Mouse (Mus musculus): ENCODE results near the gene Rln1.

Gene Rln1

DNA sequence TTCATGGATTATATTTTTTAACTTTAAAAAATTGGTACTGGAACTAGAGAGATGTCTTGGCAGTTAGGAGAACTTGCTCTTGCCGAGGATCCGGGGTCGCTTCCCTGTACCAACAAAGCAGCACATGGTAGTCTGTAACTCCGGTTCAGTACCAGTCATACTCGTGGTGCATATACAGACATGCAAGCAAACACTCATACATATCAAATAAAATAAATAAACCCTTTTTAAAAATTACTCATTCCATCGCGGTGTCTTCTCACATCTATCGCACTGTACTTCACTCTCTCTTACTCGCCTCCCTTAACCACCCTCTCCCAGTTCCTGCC is 8.7 kb downstream of the Rln1 start:
- POLR2A ChIA-PET, result no interaction called here
- CTCF ChIA-PET, result no interaction called here

DNA sequence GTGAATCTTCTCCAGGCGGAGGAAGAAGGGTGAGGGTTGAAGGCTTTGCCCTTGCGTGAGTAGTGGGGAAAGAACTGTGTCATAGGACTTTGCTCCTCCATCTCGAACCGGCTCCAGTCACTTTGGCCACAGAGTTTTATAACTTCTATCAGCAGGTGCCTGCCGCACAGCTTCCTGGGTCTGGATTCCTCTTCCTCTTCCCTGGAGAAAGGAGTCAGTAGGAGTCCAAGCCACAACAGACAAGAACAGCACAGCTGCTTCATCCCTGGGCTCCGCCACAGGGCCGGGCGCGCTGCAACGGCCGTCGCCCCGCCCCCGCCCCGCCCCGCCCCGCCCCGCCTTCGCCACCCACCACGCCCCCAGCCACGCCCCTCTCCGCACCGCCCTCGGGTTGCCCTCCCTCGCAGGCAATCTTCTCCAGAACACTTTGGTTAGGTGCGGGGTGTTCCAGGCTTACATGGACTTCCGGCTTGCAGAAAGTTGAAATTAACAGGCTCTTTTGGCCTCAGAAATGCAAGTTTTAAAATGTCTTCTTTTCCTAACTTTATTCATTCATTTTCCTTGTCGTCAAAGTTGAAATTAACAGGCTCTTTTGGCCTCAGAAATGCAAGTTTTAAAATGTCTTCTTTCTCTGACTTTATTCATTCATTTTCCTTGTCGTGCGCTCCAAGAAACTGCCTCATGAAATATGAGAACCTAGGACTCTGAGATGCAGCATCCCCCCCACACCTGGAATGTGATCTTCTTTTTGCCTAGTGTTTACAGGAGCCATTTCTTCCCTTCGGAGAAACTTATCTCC is 9.2 kb downstream of the Rln1 start, which contains the start of gene Insl6:
Insl6 (minus strand) TSS at position 304 of the 799 bp plus-strand sequence.
- CTCF ChIA-PET, result interaction anchor here in 1 of 4 experiments (1.5 kb wide), 1 partner anchor 30 kb away, joined by 3 read pairs; no protein-coding TSS in a partner anchor
- POLR2A ChIA-PET, result interaction anchor here in 1 of 4 experiments (1.0 to 1.1 kb wide), 5 partner anchors 9 to 261 kb away, joined by 3 to 4 read pairs (median 3); partner anchors contain the start of genes Rcl1 and Rln1

DNA sequence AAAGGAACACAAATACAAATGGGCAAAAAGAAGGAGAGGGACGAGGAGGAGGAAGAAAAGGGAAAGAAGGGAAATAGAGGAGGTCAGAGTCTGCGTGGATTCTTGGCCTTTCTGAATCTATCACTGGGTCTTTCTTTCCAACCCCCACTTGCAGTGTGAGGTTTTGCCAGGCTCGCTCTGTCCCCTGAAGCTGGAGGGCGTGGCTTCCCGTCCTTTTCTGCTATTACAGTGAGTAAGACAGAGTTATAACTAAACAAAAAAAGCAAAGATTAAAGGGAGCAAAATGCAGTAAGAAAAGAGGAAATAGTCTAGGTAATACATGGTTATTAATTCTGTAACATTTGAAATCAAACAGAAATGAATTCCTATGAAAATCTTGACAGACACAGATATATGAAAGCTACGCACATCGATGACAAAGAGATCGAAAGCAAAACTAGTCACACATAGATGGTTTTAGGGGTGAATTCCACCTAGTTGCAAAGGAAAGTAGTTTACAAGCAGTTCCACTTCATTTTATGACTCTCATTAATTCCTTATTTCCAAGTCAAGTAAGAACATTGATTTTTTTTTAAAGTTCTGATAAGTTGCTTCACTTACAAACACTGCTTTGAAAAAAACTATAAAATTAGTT is 10.9 kb downstream of the Rln1 start:
- ChIA-PET CTCF (no interaction called here), POLR2A (interaction anchor here in 3 of 4 experiments (0.6 to 1.4 kb wide), 4 partner anchors 18 to 223 kb away, joined by 3 to 4 read pairs (median 3); no protein-coding TSS in a partner anchor)

DNA sequence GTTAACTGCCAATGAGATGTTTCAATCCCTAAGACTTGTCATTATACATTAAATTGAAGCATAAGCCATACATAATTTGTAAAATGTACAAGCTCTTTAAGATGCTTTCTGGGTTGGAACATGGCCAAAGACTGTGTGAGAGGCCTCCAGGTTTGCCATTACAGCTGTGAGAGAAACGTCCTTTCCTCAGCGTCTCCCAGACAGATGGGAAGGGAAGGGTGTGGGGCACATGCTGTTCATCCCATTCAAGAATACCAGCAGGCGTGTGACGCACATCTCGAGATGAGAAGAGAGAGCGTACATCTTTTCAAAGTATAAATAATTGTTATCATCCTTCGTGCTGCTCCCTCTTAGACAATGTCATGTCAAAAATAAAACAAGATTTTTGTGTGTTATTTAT is 21.8 kb downstream of the Rln1 start:
- ChIA-PET POLR2A (no interaction called here), CTCF (no interaction called here)

DNA sequence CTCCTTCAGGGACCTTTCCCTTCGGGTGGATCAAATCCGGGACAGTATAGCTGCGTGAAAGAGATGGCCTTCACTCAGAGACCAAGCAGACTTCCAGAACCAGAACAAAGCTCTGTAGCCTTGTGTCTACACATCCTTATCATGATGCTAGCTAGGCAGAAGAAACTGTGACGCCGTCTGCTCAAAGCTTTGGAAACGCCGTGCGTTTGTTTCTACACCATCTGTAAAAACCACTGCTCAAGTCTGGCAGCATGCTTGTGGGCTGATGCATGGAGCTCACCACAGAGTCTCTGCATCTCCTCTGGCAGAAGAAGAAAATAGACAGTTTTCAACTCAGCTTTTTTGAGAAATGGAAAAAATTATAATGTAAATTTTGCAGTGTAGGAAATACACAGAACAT is 22.7 kb downstream of the Rln1 start:
- ChIA-PET CTCF (interaction anchor here in 1 of 4 experiments (0.9 kb wide), 1 partner anchor 44 kb away, joined by 4 read pairs; no protein-coding TSS in a partner anchor), POLR2A (interaction anchor here in 2 of 4 experiments (0.8 to 1.0 kb wide), 2 partner anchors 39 to 248 kb away, joined by 3 read pairs; no protein-coding TSS in a partner anchor)

DNA sequence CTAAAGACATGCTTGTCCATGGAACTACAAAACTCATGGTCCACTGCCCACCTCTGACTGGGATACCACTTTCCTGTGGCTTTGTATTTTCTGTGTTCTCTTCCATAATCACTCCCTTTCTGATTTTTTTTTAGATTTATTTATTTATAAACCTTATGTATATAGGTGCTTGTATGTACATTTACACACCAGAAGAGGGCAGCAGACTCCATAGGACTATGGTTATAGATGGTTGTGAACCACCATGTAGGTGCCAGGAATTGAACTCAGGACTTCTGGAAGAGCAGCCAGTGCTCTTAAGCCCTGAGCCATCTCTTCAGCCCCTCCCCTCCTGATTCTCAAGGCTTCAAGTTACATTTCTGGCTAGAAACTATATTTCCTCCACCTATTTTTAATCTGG is 25.6 kb downstream of the Rln1 start:
- ChIA-PET CTCF (interaction anchor here in 3 of 4 experiments (0.7 to 2.7 kb wide), 5 partner anchors 46 to 193 kb away, joined by 3 to 20 read pairs (median 4); no protein-coding TSS in a partner anchor), POLR2A (interaction anchor here in 1 of 4 experiments (0.7 kb wide), 1 partner anchor 221 kb away, joined by 4 read pairs; no protein-coding TSS in a partner anchor)

DNA sequence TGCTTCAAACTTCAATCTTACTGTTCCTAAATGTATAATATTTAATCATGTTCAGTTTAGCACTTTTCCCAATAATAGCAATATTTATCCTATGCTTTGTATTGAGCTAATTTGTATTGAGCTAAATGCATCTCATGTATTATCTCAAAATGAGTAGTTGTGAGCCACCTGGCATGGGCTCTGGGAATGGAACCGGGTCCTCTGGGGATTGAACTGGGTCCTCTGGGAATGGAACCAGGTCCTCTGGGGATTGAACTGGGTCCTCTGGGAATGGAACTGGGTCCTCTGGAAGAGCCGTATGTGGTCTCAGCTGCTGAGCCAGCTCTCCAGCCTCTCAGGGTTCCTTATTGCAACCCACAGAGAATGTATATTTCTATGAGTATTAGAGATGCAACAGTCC is 32.4 kb downstream of the Rln1 start:
- POLR2A ChIA-PET, result interaction anchor here in 2 of 4 experiments (0.6 to 1.2 kb wide), 2 partner anchors 258 to 993 kb away, joined by 3 read pairs; no protein-coding TSS in a partner anchor
- CTCF ChIA-PET, result interaction anchor here in 1 of 4 experiments (0.6 kb wide), 1 partner anchor 53 kb away, joined by 3 read pairs; no protein-coding TSS in a partner anchor

DNA sequence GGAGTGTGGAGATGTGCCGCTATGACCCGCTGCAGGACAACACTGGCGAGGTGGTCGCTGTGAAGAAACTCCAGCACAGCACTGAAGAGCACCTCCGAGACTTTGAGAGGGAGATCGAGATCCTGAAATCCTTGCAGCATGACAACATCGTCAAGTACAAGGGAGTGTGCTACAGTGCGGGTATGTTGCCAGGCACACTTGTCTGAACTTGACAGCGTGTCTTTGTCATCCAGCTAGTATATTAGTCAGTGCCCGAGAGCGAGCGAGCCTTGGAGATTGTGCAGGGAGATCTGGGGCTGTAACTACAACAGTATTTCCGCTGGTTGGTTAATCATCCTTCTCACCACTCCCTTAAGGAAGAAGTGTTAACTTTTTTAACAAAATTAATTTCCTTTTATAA is 33.6 kb downstream of the Rln1 start:
- CTCF ChIA-PET, result interaction anchor here in 1 of 4 experiments (0.5 kb wide), 1 partner anchor 28 kb away, joined by 4 read pairs; no protein-coding TSS in a partner anchor
- POLR2A ChIA-PET, result interaction anchor here in 1 of 4 experiments (0.6 kb wide), 1 partner anchor 614 kb away, joined by 3 read pairs; no protein-coding TSS in a partner anchor

DNA sequence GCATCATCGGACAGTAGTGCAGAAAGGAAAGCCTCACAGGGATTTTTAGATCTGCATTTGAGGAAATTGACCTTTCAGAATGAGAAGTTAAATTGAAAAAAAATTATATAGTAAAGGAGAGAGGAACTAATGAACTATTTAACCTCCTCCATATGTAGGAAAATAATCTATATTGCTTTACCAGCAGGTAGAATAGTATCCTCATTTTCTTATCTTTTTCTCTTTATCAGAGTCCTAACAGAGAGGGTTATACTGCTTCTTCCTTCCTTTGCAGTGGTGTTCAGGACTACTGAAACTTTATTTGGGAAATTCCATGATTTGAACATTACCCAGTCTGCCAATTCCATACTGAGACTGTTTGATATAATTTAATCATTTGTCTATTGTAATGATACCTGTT is 37.1 kb downstream of the Rln1 start:
- POLR2A ChIA-PET, result interaction anchor here in 1 of 4 experiments (0.6 kb wide), 1 partner anchor 195 kb away, joined by 4 read pairs; no protein-coding TSS in a partner anchor

DNA sequence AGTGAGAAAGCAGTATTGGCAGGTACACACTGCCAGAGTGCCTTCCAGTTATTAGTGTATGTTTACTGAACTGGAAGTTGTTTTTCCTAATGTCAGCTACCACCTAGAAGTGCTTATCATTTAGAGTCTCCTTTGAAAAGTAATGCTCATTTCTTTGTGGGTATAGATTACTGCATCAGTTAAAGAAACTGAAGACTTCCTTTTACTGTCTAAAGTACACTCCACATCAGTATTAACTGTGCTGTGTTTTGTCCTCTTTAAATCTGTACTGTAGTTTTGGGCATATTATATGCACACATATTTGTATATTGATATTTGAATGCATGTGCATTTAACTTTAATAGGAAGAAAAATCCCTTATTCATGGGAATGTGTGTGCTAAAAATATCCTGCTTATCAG is 38.3 kb downstream of the Rln1 start:
- ChIA-PET POLR2A (no interaction called here), CTCF (no interaction called here)

More for the DNA sequence above, 37.1 kb downstream of the Rln1 start:
- CTCF ChIA-PET, result no interaction called here

DNA sequence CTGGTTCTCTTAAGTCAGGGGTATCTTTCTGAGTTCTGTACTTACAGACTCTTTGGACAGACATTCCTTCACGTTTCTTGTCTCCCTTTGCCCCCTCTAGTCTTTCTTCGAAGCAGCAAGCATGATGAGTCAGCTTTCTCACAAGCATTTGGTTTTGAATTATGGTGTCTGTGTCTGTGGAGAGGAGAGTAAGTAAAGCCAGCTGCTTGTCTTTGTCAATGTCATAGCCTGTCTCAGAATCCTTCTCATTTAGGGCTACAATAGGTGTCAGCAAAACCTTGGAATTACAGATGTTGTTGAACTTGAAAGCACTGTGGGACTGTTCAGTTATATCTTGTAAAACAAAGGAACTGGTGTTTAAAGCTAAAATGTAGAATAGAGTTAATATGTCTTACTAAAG is 39.7 kb downstream of the Rln1 start:
- CTCF ChIA-PET, result no interaction called here

DNA sequence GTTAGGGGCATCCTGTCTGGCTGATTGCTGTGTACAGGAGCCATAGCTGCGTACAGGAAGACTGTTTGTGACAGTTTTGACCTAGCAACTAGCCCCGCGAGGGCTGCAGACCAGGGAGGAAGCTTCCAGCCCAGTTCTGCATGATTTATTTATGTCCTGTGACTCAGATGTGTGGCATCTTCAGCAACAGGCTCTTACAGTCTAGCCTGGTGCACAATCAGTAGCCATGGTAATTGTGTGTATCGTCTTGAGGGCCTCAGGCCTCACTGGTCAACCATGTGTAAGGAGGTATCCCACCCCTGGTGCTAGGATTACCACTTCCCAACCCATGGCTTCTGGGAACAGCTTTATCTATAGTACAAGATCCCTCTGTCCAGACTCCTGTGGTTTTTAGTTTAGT is 41.9 kb downstream of the Rln1 start:
- POLR2A ChIA-PET, result interaction anchor here in 3 of 4 experiments (0.6 to 2.2 kb wide), 7 partner anchors 47 to 731 kb away, joined by 3 to 8 read pairs (median 3); no protein-coding TSS in a partner anchor

More for the DNA sequence above, 39.7 kb downstream of the Rln1 start:
- POLR2A ChIA-PET, result interaction anchor here in 2 of 4 experiments (0.9 to 2.6 kb wide), 2 partner anchors 10 to 63 kb away, joined by 3 to 7 read pairs; no protein-coding TSS in a partner anchor

DNA sequence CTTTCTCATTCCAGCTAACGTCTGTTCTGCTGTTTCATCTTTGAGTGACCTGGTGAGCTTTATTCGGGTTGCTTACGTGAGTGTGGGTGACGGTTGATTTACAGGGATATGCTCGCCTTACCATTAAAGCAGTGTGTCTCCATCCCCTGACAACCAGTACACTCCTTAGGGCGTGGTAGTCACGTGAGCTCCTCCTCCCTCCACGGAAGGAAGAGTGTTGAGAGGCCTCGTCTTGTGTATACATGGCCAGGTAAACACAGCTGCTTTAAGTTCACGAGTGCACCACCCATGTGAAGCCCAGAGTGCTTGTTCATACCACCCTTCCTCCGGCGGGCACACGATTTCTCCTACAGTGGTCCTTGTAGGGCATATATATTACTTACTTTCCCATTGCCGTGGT is 42.9 kb downstream of the Rln1 start:
- POLR2A ChIA-PET, result interaction anchor here in 3 of 4 experiments (0.6 to 2.2 kb wide), 5 partner anchors 15 to 730 kb away, joined by 3 to 8 read pairs (median 4); no protein-coding TSS in a partner anchor

More for the DNA sequence above, 41.9 kb downstream of the Rln1 start:
- CTCF ChIA-PET, result interaction anchor here in 2 of 4 experiments (0.6 to 1.4 kb wide), 3 partner anchors 62 to 209 kb away, joined by 3 to 14 read pairs (median 4); no protein-coding TSS in a partner anchor

DNA sequence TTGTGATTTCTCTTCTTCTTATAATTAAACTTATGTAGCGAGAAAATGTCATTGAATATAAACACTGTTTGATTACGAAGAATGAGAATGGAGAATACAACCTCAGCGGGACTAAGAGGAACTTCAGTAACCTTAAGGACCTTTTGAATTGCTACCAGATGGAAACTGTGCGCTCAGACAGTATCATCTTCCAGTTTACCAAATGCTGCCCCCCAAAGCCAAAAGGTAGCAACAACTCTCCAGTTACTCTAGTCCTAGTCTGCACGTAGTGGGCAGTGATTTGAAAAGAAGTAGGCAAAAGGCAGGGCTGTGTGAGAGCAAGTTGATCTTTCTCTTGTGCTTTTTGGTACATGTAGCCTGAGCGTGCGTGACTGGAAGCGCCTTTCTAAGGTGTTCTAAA is 46.6 kb downstream of the Rln1 start:
- ChIA-PET POLR2A (no interaction called here), CTCF (no interaction called here)

More for the DNA sequence above, 42.9 kb downstream of the Rln1 start:
- CTCF ChIA-PET, result interaction anchor here in 1 of 4 experiments (1.0 kb wide), 1 partner anchor 210 kb away, joined by 4 read pairs; no protein-coding TSS in a partner anchor

DNA sequence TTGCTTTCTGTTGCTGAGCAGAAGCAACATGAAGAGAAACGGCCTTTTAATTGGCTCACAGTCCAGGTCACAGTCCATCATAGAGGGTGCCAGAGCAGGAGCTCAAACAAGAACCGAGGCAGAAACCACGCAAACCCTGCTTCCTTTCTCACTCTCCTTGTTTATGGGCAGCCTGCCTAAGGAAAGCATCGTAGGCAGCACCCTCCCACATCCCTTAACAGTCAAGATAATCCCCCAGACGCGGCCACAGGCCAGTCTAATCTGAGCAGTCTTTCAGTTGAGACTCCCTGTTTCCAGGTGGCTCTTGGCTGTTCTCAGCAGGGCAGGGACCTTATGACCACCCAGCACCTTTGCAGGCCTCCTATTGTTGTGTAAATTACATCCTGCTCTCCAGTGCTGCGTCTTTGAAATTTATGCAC is 49.0 kb downstream of the Rln1 start:
- CTCF ChIA-PET, result interaction anchor here in 2 of 4 experiments (0.6 to 1.2 kb wide), 3 partner anchors 14 to 70 kb away, joined by 3 to 5 read pairs (median 3); no protein-coding TSS in a partner anchor
- POLR2A ChIA-PET, result interaction anchor here in 2 of 4 experiments (0.9 to 2.0 kb wide), 9 partner anchors 9 to 222 kb away, joined by 3 to 10 read pairs (median 4); no protein-coding TSS in a partner anchor

Data from embryonic stem cell, embryonic (primary cell).